Mouse (Mus musculus) embryonic fibroblast, embryonic 13.5 days (primary cell): ENCODE data around the gene Sln.

Experiments
- CTCF ChIP-seq: IDR thresholded peaks from 2 replicates; pipeline ENCODE4 v1.5.1; 2011; ENCODE audit warnings: mild to moderate bottlenecking, control low read depth, low read length, moderate library complexity, borderline replicate concordance; ENCODE audit not compliant: insufficient read depth
- POLR2A ChIP-seq: IDR thresholded peaks from 2 replicates; pipeline ENCODE4 v1.6.1; 2011; ENCODE audit warnings: low read depth, mild to moderate bottlenecking, control low read depth, low read length, moderate library complexity

- TF ChIP-seq CTCF (no peak), POLR2A (no peak)
Measured at GRCm38 (mm10) chr9:53853672-53854071, 3.7 kb downstream of the Sln start.
